Mouse (Mus musculus) liver, postnatal 0 days (tissue): ENCODE measurements around the gene Celsr3.

Source experiments
- CTCF ChIP-seq: sonication (generic); IDR thresholded peaks from 2 replicates; pipeline ENCODE4 v1.5.1; 2016; ENCODE audit warnings: antibody characterized with exemption, low read depth
- EP300 ChIP-seq: IDR thresholded peaks from 2 replicates; pipeline ENCODE4 v1.6.1; 2016; ENCODE audit warnings: antibody characterized with exemption, low read depth, mild to moderate bottlenecking

DNA sequence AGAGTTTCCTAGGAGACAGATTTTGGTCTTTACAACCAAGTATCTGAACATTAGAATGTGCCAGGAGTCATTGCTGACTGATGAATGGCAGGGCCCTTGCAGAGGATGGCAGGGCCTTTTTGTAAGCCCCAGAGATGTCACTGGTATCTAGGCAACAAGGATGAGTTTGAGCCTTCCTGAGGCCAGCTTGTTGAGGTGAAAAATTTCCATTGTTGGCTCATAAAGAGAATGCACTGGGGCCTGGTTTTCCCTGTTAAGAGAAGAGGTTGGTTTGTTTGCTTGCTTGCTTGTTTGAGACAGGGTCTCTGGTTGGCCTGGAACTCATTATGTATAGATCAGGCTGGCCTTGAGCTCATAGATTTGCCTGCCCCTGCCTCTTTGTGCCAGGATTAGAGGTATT, 40.7 kb upstream of the Celsr3 start:
- TF ChIP-seq CTCF (no peak), EP300 (no peak)
